ENCODE assay signal across 17 mouse cellular contexts in genomic region chr2:156518306-156518705, GRCm38 (mm10). TPM values are rescaled to one million over a fixed set of nuclear protein-coding genes. Genes with fewer than 3 reads are reported as not detected.
DNase-seq lines count a peak whose midpoint lies in the region; ATAC-seq lines count a peak whose summit lies in the region.
"Had no signal": no experiment of that assay in that cellular context is flagged by ENCODE, and none has a peak within 500 bp of the region (broad histone marks: within the 10 kb centered on the region; RNA-seq: fewer than 3 reads in every experiment).

No protein-coding gene starts in this region.

- H3K4me1 ChIP-seq in forebrain, embryonic 14.5 days (ENCODE audit: control insufficient read depth, insufficient read depth, low read length): no peaks in the 10 kb centered on the region
- H3K4me1 ChIP-seq: forebrain, embryonic 13.5 days had no signal

- ATAC-seq in frontal cortex, adult (ENCODE audit: low TSS enrichment): peak; percentile 66
- ATAC-seq in forebrain, embryonic 14.5 days: no peak
- ATAC-seq: forebrain, embryonic 13.5 days; forebrain, embryonic 16.5 days had no signal

- no peaks in the 10 kb centered on the region for H3K9me3 ChIP-seq in forebrain, embryonic 14.5 days (replicated peaks; ENCODE audit: control insufficient read depth, low read length)
- H3K9me3 ChIP-seq: forebrain, embryonic 13.5 days had no signal

- peaks cover 40% of the 10 kb centered on the region for H3K36me3 ChIP-seq in forebrain, embryonic 14.5 days (ENCODE audit: control insufficient read depth, insufficient read depth, low read length)

- no peaks in the 10 kb centered on the region for H3K27me3 ChIP-seq in forebrain, embryonic 14.5 days (replicated peaks; ENCODE audit: control insufficient read depth, insufficient read depth, low read length)
- H3K27me3 ChIP-seq: forebrain, embryonic 13.5 days had no signal

- WGBS in forebrain, embryonic 14.5 days: 85% methylated on average over 6 of the region's 6 CpGs

- H3K4me2 ChIP-seq in forebrain, embryonic 14.5 days (ENCODE audit: low read length): no peak overlapping the region
- H3K4me2 ChIP-seq: forebrain, embryonic 13.5 days had no signal

- no peak overlapping the region for H3K27ac ChIP-seq in forebrain, embryonic 14.5 days (ENCODE audit: low read depth, low read length)
- H3K27ac ChIP-seq: forebrain, embryonic 13.5 days had no signal

- H3K9ac ChIP-seq in forebrain, embryonic 14.5 days (ENCODE audit: low read length): no peak overlapping the region
- H3K9ac ChIP-seq: forebrain, embryonic 13.5 days had no signal

- DNase-seq in frontal cortex, postnatal 25 days (ENCODE audit: low spot score in 2 of 2): no peak
- DNase-seq in right cerebral cortex, adult 18-20 months: peak; percentile 56
- DNase-seq in right cerebral cortex, postnatal 4 days: no peak
- peak; percentile 78 for DNase-seq in brain, adult 2 months (ENCODE audit: low read depth, low spot score)
- DNase-seq in telencephalon, adult 2 months (ENCODE audit: low read depth, low spot score): peak; percentile 66
- DNase-seq in forebrain, embryonic 14.5 days (ENCODE audit: low spot score): no peak
- DNase-seq: adrenal gland, adult 2 months; adrenal gland, postnatal 10 days; adrenal gland, postnatal 25 days; cerebellum, adult 11-12 months; cerebellum, adult 2 months; cerebellum, adult 9-10 months; cerebellum, postnatal 10 days; cerebellum, postnatal 25 days had no signal

- H3K4me3 ChIP-seq in forebrain, embryonic 14.5 days (ENCODE audit: low read depth, low read length): no peak overlapping the region
- H3K4me3 ChIP-seq: forebrain, embryonic 13.5 days had no signal

RNA-seq across cellular contexts. Expression of gene Aar2, which starts 29.1 kb away (rescaled TPM):
- polyA plus RNA-seq in forebrain, embryonic 14.5 days (2014; fragmentation: Nextera tagmentation; extraction: Ambion mirVana): 51.1 and 51.3 TPM in 2 replicates

Comparison
In these comparisons a context has a peak if more than half of its experiments do, and no peak if none do; other contexts are left out.
1. DNase-seq: peak in right cerebral cortex, adult 18-20 months (single experiment), brain, adult 2 months (single experiment) and telencephalon, adult 2 months (single experiment); none in frontal cortex, postnatal 25 days (0 of 2), right cerebral cortex, postnatal 4 days (single experiment) and forebrain, embryonic 14.5 days (single experiment).